In the genomic region with DNA sequence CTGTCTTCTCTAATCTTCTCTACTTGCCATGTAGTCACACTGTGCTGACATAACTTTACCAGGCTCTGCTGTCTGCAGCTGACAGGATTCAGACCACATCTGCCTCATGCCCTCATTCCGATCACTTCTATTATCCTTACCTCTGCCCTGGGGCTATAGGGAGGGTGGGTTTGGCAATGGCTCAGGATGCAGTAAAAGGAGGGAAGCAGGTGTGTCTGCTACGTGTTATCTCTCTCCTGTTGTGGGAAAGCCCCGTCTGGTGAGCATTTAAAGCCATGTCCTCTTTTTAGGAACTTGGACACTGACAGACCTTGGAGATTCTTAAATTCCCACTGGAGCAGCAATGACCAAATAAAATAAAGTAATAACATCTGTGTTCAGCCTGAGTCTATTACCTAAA, we compare ENCODE assay signal across 21 mouse cellular contexts.
DNase-seq lines count a peak whose midpoint lies in the region; TF ChIP-seq lines count a peak whose summit lies in the region.
"Had no signal": no experiment of that assay in that cellular context is flagged by ENCODE, and none has a peak within 500 bp of the region (broad histone marks: within the 10 kb centered on the region; RNA-seq: fewer than 3 reads in every experiment).

No protein-coding gene starts in this region.

- no peak overlapping the region for H3K27ac ChIP-seq in gastrocnemius, adult 2 months
- H3K27ac ChIP-seq: forebrain, embryonic 12.5 days; hindbrain, embryonic 15.5 days; liver, embryonic 13.5 days; midbrain, embryonic 12.5 days had no signal

- DNase-seq in gastrocnemius, adult 18-20 months (ENCODE audit: low spot score): peak; percentile 6
- DNase-seq in gastrocnemius, adult 2 months: no peak
- DNase-seq in 3T3-L1 (ENCODE audit: low read depth, low spot score) (peak; percentile 78), ZHBTc4 (ENCODE audit: low read depth, low spot score) (peak; percentile 71), adipocyte (ENCODE audit: low spot score) (no peak)
- DNase-seq in forelimb bud, embryonic 11.5 days (ENCODE audit: low read depth, low spot score): peak; percentile 5
- no peak for DNase-seq in heart, adult 9 months (ENCODE audit: low spot score in 2 of 2)
- DNase-seq in spleen, postnatal 36 days (ENCODE audit: low spot score in 2 of 2): no peak
- DNase-seq: cerebellum, adult 18-20 months; cerebellum, postnatal 25 days; gastrocnemius, postnatal 10 days; kidney, adult 8-10 months; kidney, postnatal 10 days; liver, embryonic 13.5 days; lung, adult 2 months; lung, postnatal 14 days; thymus, postnatal 25 days had no signal

- intact Hi-C loops in gastrocnemius, adult 2 months (cut with DNase I): no loop called here

- no peak overlapping the region for H3K4me3 ChIP-seq in gastrocnemius, adult 2 months
- H3K4me3 ChIP-seq: erythroblast, embryonic 14.5 days; forebrain, embryonic 12.5 days; hindbrain, embryonic 15.5 days; liver, embryonic 13.5 days; midbrain, embryonic 12.5 days had no signal

- TF ChIP-seq CTCF in gastrocnemius, adult 2 months (IDR thresholded peaks at IDR 0.05): no peak

Comparison
In these comparisons a context has a peak if more than half of its experiments do, and no peak if none do; other contexts are left out.
1. DNase-seq: peak in gastrocnemius, adult 18-20 months (single experiment), 3T3-L1 (single experiment), ZHBTc4 (single experiment) and forelimb bud, embryonic 11.5 days (single experiment); none in gastrocnemius, adult 2 months (single experiment), adipocyte (single experiment), heart, adult 9 months (0 of 2) and spleen, postnatal 36 days (0 of 2).